Mouse (Mus musculus) C2C12 (cell line): ENCODE measurements around the gene Gm45140.

Experiments used
- CEBPB ChIP-seq: IDR thresholded peaks from one replicate; pipeline ENCODE4 v1.6.1; 2011; ENCODE audit warnings: low read depth, mild to moderate bottlenecking, control low read depth, moderate library complexity
- CTCF ChIP-seq: IDR thresholded peaks from one replicate; pipeline ENCODE4 v1.5.1; 2011; ENCODE audit not compliant: control insufficient read depth, insufficient read depth, insufficient read length
- MAX ChIP-seq: IDR thresholded peaks from one replicate; pipeline ENCODE4 v1.6.1; 2011; ENCODE audit warnings: mild to moderate bottlenecking, control low read depth
- MYOG ChIP-seq: IDR thresholded peaks from one replicate; pipeline ENCODE4 v1.6.1; 2011; ENCODE audit not compliant: control insufficient read depth, insufficient read length; ENCODE audit errors: extremely low read depth

DNA sequence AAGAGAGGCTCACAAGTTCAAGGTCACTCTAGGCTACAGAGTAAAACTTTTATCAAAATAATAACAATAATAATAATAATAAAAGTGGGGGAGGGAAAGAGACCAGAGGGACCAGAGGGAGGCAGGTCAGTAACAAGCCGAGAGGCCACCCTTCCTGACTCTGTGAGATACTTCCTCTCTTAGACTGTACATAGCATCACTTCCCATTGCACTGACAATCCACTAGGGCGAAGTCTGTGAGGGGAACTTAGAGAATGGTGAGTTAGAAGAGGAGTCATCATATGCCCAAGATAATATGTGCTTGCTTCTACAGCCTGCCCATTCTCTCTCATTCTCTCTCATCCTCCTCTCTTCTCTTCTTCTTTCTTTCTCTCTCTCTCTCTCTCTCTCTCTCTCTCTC is 29.6 kb downstream of the Gm45140 start:
- TF ChIP-seq CTCF, result no peak
- no peak for TF ChIP-seq CEBPB
- TF ChIP-seq MAX, result no peak
- TF ChIP-seq MYOG, result no peak
